Mouse (Mus musculus) neutrophil, adult 59 days (primary cell): ENCODE results near the gene Nxph1. TPM values are rescaled to one million over a fixed set of nuclear protein-coding genes. Genes with fewer than 3 reads are reported as not detected.

Experiments used
- total RNA-seq, 2 experiments: library from RNA; stranded (reverse); gene quantifications; 1 replicate in 1 of 2; 2 replicates in 1 of 2; pipeline ENCODE4 v1.2.4; 2023

Gene Nxph1
- under 1 TPM in 1 of 2 experiments, not detected in 1; 0.37 TPM for total RNA-seq

GRCm38 (mm10) chr6:8948131-8948470 lies at the start of gene Nxph1:
Gene Nxph1 (plus strand): TSS chr6:8948431.

Other genes with a start within 250 kb of the Nxph1 start
- 10 to 100 TPM; 22.7 to 43.2 TPM for gene Ica1, start 169.9 kb upstream of the Nxph1 start, total RNA-seq